Mouse (Mus musculus): ENCODE data around the gene Cdkal1.

GRCm38 (mm10) chr13:29864331-29864730, 8.9 kb upstream of the Cdkal1 start:
- no peak for TF ChIP-seq POLR2A (IDR thresholded peaks at IDR 0.05; ENCODE audit: low read depth, low read length)
- no peak for TF ChIP-seq CTCF (IDR thresholded peaks at IDR 0.05; ENCODE audit: extremely low read depth, insufficient read depth, insufficient read length, insufficient replicate concordance)
